Mouse (Mus musculus) hindbrain, embryonic 13.5 days (tissue): ENCODE data around the gene Pllp. TPM values are rescaled to one million over a fixed set of nuclear protein-coding genes. Genes with fewer than 3 reads are reported as not detected.

Experiments
- ATAC-seq: fragments of 200-750 bp; cut with Nextera tagmentation; 2 replicates; pipeline ENCODE4 v1.8.0; 2017; ENCODE audit warnings: moderate TSS enrichment; ENCODE audit not compliant: low FRiP score
- H3K27ac ChIP-seq: fragments of 300-500 bp; sonication (generic); 2 replicates; pipeline ENCODE4 v1.5.1; 2015; ENCODE audit warnings: inconsistent platforms, mild to moderate bottlenecking, moderate library complexity
- H3K27me3 ChIP-seq: fragments of 300-500 bp; sonication (generic); 2 replicates; pipeline ENCODE4 v1.6.1; 2015; ENCODE audit warnings: mild to moderate bottlenecking, inconsistent platforms
- H3K36me3 ChIP-seq: fragments of 300-500 bp; sonication (generic); 2 replicates; pipeline ENCODE4 v1.6.1; 2015; ENCODE audit warnings: mild to moderate bottlenecking, inconsistent platforms
- H3K4me1 ChIP-seq: fragments of 300-500 bp; sonication (generic); replicated peaks from 2 replicates; pipeline ENCODE4 v1.6.1; 2015; ENCODE audit warnings: inconsistent platforms
- H3K4me2 ChIP-seq: fragments of 300-500 bp; sonication (generic); 2 replicates; pipeline ENCODE4 v1.6.1; 2015; ENCODE audit warnings: inconsistent platforms, mild to moderate bottlenecking, moderate library complexity
- H3K4me3 ChIP-seq: fragments of 300-500 bp; sonication (generic); 2 replicates; pipeline ENCODE4 v1.5.1; 2015; ENCODE audit warnings: mild to moderate bottlenecking, inconsistent platforms
- H3K9ac ChIP-seq: fragments of 300-500 bp; sonication (generic); 2 replicates; pipeline ENCODE4 v1.6.1; 2015; ENCODE audit warnings: mild to moderate bottlenecking, inconsistent platforms
- H3K9me3 ChIP-seq: fragments of 300-500 bp; sonication (generic); 2 replicates; pipeline ENCODE4 v1.6.1; 2016; ENCODE audit warnings: inconsistent platforms
- WGBS: fragments of 180-500 bp; shearing (Covaris S2); methylation state at CpG from one replicate; pipeline ENCODE4 v1.1.7; 2015; 5-methylcytosine and 5-hydroxymethylcytosine counted together
- polyA plus RNA-seq: library from polyadenylated mRNA; unstranded; fragments of >200 nt; fragmentation: Nextera tagmentation; extraction: Ambion mirVana; gene quantifications from 2 replicates; pipeline ENCODE4 v1.2.1, GENCODE M21; 2015

The Pllp gene
- 0.35 and 0.93 TPM in 2 replicates for polyA plus RNA-seq

DNA sequence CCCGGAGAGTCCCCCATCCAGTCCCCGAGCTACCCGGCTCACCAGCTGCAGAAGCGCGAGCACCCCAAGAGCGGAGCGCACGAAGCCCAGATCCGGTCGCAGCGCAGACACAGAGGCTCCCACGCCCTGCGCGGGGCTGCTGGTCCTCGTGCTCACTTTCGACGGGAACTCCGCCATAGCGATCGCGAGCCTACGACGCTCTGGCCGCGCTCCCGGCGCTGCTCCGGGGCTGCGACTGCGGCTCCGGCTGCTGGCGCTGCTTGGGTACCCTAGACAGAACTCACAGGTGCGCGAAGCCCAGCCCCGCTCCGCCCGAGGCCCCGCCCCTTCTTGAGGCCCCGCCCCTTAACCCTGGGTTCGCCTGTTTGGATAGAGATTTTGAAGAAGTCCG lies at the start of gene Pllp:
TSS of gene Pllp (minus strand) at position 285 of the 391 bp plus-strand sequence.
- under 1% methylated on average over 41 of the region's 41 CpGs for WGBS
- Histone ChIP-seq H3K4me1 (peaks cover 16% of the 10 kb centered on the region), H3K27me3 (peaks cover 68% of the 10 kb centered on the region), H3K4me3 (peak within 1 kb of the TSS; percentile 45), H3K27ac (no peak within 1 kb of the TSS), H3K4me2 (peak within 1 kb of the TSS; percentile 75), H3K9me3 (no peaks in the 10 kb centered on the region), H3K36me3 (no peaks in the 10 kb centered on the region), H3K9ac (peak within 1 kb of the TSS; percentile 62)
- peak; percentile 68 for ATAC-seq

DNA sequence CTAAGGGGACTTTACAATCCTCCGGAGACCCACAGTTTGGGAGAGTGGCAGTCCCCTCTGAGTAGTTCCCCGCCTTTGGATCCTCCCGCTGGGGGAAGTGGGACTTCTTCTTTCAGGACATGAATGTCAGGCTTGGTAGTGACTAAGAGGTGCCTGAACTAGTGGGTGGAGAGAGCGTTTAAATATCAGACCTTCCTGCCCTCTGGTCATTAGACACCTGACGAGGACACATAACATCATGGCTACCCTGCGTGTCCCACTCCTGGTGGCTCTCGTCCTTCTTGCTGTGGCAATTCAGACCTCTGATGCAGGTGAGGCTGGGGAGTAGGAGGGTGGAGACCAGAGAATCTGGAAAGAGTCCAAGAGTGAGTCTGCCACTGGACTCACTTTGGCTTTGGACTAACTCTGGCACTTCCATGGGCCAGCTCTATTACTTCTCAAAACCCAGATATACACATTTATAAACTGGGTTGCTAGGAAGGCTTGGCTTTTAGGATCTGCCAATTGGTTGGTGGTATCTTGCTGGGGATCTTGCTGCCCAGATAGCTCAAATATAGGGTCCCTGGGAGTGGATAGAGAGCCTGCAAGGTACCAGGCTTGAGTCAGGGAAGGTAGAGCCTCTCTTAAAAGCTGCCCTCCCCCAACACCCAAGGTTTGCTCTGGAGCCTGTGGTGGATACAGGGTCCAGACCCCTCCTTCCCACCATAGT lies 49.6 kb upstream of the Pllp start, which contains the start of gene Ccl22:
TSS of gene Ccl22 (plus strand) at position 115 of the 709 bp plus-strand sequence.
- 0 out of 2 replicates have a peak, but pooled peaks cover 2% of the 10 kb centered on the region for H3K27me3 ChIP-seq
- H3K9me3 ChIP-seq, result no peaks in the 10 kb centered on the region
- no peak within 1 kb of the TSS for H3K9ac ChIP-seq
- no peak within 1 kb of the TSS for H3K27ac ChIP-seq
- H3K4me3 ChIP-seq, result no peak within 1 kb of the TSS
- no peaks in the 10 kb centered on the region for H3K4me1 ChIP-seq
- H3K4me2 ChIP-seq, result no peak within 1 kb of the TSS
- H3K36me3 ChIP-seq, result no peaks in the 10 kb centered on the region
- ATAC-seq, result no peak
- 94% methylated on average over 7 of the region's 7 CpGs for WGBS

DNA sequence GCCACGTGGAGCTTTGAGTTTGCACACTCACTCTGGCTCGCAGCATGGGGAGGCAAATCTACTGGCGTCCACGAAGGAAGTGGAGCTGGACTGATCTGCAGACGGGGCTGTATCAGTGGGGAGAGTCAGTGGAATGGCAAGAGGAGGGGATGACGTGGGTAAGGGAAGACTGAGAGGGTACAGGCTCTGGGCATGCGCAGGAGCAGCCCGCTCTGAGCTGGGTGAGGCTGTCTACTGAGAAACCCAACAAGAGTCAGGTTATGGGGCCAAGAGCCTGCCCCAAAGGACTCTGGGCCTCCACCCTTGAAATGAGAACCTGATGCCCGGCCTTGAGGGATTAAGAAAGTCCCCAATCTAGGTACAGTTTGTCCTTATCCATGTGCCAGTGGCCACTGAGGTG lies 48.9 kb upstream of the Pllp start:
- Histone ChIP-seq H3K4me1 (no peaks in the 10 kb centered on the region), H3K9ac (no peak overlapping the region), H3K4me3 (no peak overlapping the region), H3K4me2 (no peak overlapping the region), H3K9me3 (no peaks in the 10 kb centered on the region), H3K36me3 (no peaks in the 10 kb centered on the region), H3K27ac (no peak overlapping the region), H3K27me3 (0 out of 2 replicates have a peak, but pooled peaks cover 2% of the 10 kb centered on the region)
- 82% methylated on average over 9 of the region's 9 CpGs for WGBS
- ATAC-seq, result no peak

DNA sequence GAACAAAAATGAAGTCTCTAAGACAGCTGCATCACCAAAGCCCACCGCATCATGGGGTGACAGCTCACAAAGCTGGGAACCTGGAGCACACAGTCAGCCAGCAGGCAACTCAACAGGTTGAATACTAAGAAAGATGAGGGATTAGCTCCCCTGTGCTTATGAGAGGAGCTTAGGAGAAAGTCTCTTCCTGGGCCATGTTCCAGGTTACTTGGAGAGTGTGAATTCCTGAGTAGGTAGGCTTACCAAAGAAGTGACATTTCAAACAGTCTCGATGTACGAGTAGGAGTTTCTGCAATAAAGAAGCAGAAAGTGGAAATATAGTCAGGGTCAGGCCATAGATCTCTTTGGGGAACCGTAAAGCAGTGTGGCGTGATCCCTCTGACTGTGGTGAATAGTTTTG lies 48.4 kb upstream of the Pllp start:
- Histone ChIP-seq H3K27me3 (no peaks in the 10 kb centered on the region), H3K4me1 (no peaks in the 10 kb centered on the region), H3K9ac (no peak overlapping the region), H3K9me3 (no peaks in the 10 kb centered on the region), H3K4me3 (no peak overlapping the region), H3K4me2 (no peak overlapping the region), H3K27ac (no peak overlapping the region), H3K36me3 (no peaks in the 10 kb centered on the region)
- 93% methylated on average over 5 of the region's 5 CpGs for WGBS
- no peak for ATAC-seq

DNA sequence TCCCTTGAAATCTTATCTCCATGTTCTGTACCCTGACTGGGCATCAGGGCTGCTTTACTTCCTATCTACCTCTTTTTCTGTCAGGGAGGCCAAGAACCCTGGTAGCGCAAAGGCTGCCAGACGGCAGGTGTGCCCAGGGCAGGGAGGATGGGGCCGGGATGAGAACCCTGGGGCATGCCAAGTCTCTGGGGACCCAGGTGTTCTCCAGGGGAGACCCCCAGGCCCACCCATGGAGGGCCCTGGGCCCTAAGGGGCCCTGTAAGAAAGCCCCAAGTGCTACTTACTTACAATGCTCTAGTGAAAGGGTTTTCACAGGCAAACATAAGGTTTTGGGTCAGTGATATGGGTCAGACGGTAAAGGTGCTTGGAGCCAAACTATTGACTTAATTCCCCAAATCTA lies 45.6 kb upstream of the Pllp start:
- no peaks in the 10 kb centered on the region for H3K9me3 ChIP-seq
- WGBS, result 91% methylated on average over 4 of the region's 4 CpGs
- no peak overlapping the region for H3K9ac ChIP-seq

DNA sequence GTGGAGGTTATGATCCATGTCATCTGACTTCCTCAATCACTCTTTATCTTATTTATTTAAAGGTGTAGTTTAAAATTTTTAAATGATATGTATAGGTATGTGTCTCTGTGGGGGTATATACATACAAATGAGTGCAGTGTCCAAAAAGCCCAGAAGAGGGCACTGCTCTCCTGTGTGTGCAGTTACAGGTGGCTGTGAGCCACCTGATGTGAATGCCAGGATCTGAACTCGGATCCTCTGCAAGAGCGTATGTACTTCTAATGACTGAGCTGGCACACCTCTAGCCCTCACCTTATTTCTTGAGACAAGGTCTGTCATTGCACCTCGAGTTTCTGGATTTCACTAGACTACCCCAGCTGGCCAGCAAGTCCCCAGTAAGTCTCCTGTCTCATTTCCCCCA lies 44.5 kb upstream of the Pllp start:
- 87% methylated on average over 3 of the region's 3 CpGs for WGBS
- Histone ChIP-seq H3K9me3 (no peaks in the 10 kb centered on the region), H3K27me3 (no peaks in the 10 kb centered on the region), H3K4me1 (no peaks in the 10 kb centered on the region), H3K4me2 (no peak overlapping the region), H3K27ac (no peak overlapping the region), H3K9ac (no peak overlapping the region), H3K4me3 (no peak overlapping the region), H3K36me3 (no peaks in the 10 kb centered on the region)
- ATAC-seq, result no peak

More for the DNA sequence above, 45.6 kb upstream of the Pllp start:
- Histone ChIP-seq H3K4me3 (no peak overlapping the region), H3K27me3 (no peaks in the 10 kb centered on the region), H3K36me3 (no peaks in the 10 kb centered on the region), H3K4me1 (no peaks in the 10 kb centered on the region), H3K27ac (no peak overlapping the region), H3K4me2 (no peak overlapping the region)
- ATAC-seq, result no peak

DNA sequence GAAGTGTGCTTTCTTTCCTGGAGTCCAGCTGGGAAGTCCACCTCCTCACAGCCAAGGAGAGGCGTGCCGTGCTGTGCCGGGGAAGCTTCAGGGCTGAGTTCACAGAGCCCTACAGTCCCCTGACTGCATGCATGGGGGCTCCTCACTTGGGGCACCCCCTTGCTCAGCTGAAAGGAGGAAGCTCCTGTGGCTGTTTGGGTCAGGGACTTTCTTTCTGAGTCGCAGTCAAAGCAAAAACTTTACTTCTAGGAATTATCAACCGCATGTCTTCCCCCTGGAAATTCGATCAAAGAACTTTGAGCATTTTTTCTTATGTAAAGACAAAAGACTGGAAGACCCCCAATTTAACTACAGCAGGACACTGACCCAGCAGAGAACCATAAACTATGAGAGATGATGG lies 43.8 kb upstream of the Pllp start:
- H3K4me1 ChIP-seq, result no peaks in the 10 kb centered on the region
- 86% methylated on average over 6 of the region's 6 CpGs for WGBS
- no peaks in the 10 kb centered on the region for H3K9me3 ChIP-seq
- no peak overlapping the region for H3K4me3 ChIP-seq
- no peak overlapping the region for H3K4me2 ChIP-seq
- H3K27me3 ChIP-seq, result no peaks in the 10 kb centered on the region
- no peak overlapping the region for H3K9ac ChIP-seq
- H3K36me3 ChIP-seq, result no peaks in the 10 kb centered on the region
- H3K27ac ChIP-seq, result no peak overlapping the region
- ATAC-seq, result no peak

DNA sequence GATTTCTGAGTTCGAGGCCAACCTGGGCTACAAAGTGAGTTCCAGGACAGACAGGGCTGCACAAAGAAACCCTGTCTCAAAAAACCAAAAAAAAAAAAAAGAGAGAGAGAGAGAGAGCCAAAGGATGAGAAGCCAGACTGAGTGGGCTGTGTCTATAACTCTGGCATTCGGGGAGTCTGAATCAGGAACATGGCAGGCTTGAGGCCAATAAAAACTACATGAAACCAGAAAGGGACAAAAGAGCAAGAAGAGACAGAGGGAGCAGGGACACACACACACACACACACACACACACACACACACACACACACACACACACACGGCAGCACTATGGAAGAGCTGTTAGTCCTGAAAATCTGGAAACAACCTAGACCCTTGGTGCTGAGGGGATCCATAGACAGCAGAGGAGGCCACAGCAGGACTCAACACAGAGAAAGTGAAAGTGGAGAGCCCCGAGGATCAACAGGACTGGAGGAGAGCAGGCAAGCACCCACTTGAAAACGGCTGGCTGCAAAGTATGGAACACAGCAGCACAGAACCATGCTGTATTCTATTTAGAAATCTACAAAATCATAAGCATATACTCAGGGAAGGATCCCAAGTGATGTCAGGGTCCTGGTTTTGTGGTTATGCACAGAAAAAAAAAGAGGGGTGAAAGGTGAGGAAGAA lies 39.5 kb upstream of the Pllp start:
- Histone ChIP-seq H3K4me1 (no peaks in the 10 kb centered on the region), H3K9ac (no peak overlapping the region), H3K4me3 (no peak overlapping the region), H3K27me3 (no peaks in the 10 kb centered on the region), H3K9me3 (no peaks in the 10 kb centered on the region), H3K4me2 (no peak overlapping the region), H3K27ac (no peak overlapping the region), H3K36me3 (no peaks in the 10 kb centered on the region)
- ATAC-seq, result no peak
- 84% methylated on average over 5 of the region's 5 CpGs for WGBS

DNA sequence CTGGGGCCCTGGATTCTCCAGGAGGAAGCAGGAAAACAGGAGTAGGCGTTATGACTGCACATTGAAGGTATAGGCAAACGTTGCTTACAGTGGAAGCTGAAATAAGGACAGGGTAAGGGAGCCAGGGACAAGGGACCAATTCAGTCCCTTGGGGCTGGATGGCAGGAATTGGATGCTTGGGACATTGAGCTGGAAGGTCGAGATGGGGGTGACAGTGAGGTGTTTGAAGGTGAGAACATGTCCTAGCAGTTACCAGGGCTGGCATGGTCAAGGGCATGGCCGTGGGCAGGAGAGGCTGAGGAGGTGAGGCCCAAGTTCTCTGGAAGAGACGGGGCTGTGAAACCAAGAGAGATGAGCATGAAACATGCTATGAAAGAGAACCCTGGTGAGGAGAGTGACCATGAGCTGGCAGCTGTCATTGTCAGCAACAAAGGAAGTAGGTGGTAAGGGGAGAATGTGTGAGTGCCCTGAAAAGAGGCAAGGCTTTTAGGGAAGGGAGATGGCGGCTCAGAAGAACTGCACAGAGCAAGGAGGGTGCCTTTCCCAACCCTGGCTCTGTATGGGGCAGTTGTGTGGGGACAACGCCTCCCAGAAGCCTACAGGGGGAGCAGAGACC lies 38.8 kb upstream of the Pllp start:
- no peaks in the 10 kb centered on the region for H3K36me3 ChIP-seq
- ATAC-seq, result no peak
- H3K9ac ChIP-seq, result no peak overlapping the region
- H3K27ac ChIP-seq, result no peak overlapping the region
- H3K27me3 ChIP-seq, result no peaks in the 10 kb centered on the region
- no peak overlapping the region for H3K4me2 ChIP-seq
- H3K4me1 ChIP-seq, result no peaks in the 10 kb centered on the region
- no peak overlapping the region for H3K4me3 ChIP-seq
- WGBS, result 76% methylated on average over 7 of the region's 7 CpGs
- no peaks in the 10 kb centered on the region for H3K9me3 ChIP-seq

DNA sequence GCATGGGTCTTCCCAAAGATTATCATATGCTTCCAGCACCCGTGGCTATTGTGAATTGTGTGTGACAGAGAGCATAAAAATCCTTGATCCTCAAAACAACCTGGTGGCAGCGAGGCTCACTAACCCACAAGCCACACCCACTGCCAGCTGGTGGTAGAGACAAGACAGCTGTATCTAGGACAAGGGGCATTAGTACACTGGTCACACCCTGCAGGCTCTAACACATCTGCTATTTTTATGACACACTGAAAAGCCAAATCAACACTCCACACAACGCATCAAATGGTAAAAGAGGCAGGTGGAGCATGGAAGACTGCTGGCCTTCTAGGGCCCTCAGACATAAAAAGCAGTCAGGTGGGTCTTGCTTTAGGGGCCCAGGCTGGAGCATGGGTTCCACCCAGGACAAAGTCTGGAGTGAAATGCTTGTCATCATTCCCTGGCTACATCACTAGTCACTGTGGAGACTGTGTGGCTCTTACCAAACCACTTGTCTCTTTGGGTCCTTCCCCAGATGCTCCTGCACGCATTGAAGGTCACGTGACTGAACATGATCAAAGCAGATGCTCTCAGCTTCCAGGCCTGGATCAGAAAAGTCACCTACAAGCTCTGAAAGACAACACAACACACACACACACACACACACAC lies 37.9 kb upstream of the Pllp start:
- Histone ChIP-seq H3K9me3 (no peaks in the 10 kb centered on the region), H3K27me3 (no peaks in the 10 kb centered on the region), H3K27ac (no peak overlapping the region), H3K4me2 (no peak overlapping the region), H3K36me3 (no peaks in the 10 kb centered on the region), H3K4me3 (no peak overlapping the region), H3K4me1 (no peaks in the 10 kb centered on the region), H3K9ac (no peak overlapping the region)
- WGBS, result 74% methylated on average over 5 of the region's 5 CpGs
- ATAC-seq, result no peak

DNA sequence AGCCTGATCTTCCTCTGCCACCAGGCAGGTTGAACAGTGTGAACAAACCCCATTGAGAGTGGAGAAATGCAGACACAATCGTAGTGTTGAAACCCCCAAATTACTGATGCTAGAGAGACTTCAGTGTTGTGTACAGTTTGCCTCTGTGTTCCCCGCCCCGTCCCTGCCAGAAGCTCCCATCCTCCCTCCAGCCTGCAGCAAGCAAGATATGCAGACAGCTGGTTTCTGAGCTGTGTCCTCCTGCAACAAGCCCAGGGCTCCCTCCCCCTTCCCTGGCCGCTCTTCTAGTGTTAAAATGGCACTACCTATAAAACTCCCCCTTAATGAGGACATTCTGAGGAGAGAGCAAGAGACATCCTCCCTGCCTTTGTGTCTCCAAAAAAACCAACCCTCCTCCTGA lies 33.2 kb upstream of the Pllp start:
- no peaks in the 10 kb centered on the region for H3K9me3 ChIP-seq
- H3K4me1 ChIP-seq, result no peaks in the 10 kb centered on the region
- H3K36me3 ChIP-seq, result no peaks in the 10 kb centered on the region
- H3K27me3 ChIP-seq, result no peaks in the 10 kb centered on the region
- H3K4me2 ChIP-seq, result no peak overlapping the region
- H3K9ac ChIP-seq, result no peak overlapping the region
- WGBS, result 84% methylated on average over 4 of the region's 4 CpGs
- no peak overlapping the region for H3K27ac ChIP-seq
- no peak overlapping the region for H3K4me3 ChIP-seq
- no peak for ATAC-seq

DNA sequence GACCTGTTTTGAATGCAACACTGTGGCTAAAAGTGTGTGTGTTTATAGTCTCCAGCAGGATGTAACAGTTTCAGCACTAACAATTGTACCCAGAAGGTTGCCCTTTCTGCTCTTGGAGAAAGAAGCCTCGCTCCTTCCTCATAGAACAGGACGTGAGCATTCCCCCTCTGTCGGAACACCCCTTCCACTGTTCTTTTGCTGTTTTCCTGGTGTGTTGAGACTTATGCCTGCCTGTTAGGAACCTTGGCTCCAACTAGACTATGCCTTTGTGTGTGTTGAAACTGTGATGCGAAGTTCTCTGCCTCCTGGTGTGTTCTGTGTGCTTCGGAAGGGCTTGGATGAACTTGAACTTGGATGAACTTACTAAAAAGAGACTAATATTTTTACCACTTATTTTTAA lies 29.9 kb upstream of the Pllp start:
- 86% methylated on average over 5 of the region's 5 CpGs for WGBS
- Histone ChIP-seq H3K4me2 (no peak overlapping the region), H3K36me3 (no peaks in the 10 kb centered on the region), H3K4me1 (no peaks in the 10 kb centered on the region), H3K9me3 (no peaks in the 10 kb centered on the region), H3K4me3 (no peak overlapping the region), H3K27ac (no peak overlapping the region), H3K9ac (no peak overlapping the region), H3K27me3 (no peaks in the 10 kb centered on the region)
- ATAC-seq, result no peak
